Mouse (Mus musculus) ES-E14 (cell line): Measurements from ENCODE around the gene Chpf2. TPM values are rescaled to one million over a fixed set of nuclear protein-coding genes. Genes with fewer than 3 reads are reported as not detected.
A peak's percentile ranks its signal among the peaks of the same experiment; 100 is the strongest.

Source experiments
- DNase-seq: peaks from one replicate; pipeline ENCODE4 v3.0.0-alpha.2; 2013; ENCODE audit warnings: low read depth, low spot score
- H3K27ac ChIP-seq: 2 replicates; pipeline ENCODE4 v1.5.1; 2012; ENCODE audit warnings: low read depth, mild to moderate bottlenecking, low read length, moderate library complexity, mixed read lengths; ENCODE audit not compliant: poor library complexity, insufficient read depth, severe bottlenecking
- H3K36me3 ChIP-seq: 2 replicates; pipeline ENCODE4 v1.6.1; 2012; ENCODE audit warnings: mild to moderate bottlenecking, low read length, moderate library complexity, mixed read lengths; ENCODE audit not compliant: control insufficient read depth, poor library complexity, insufficient read depth, severe bottlenecking
- H3K4me1 ChIP-seq, 2 experiments: fragments of 150-350 bp in 1 of 2; sonication (generic) in 1 of 2; 2 replicates each; pipeline ENCODE4 v1.6.1; 2012; ENCODE audit warnings: low read length in 2 of 2, mild to moderate bottlenecking in 1 of 2, mixed read lengths in 1 of 2; ENCODE audit not compliant: control insufficient read depth in 2 of 2, insufficient read depth in 2 of 2, poor library complexity in 1 of 2
- H3K4me3 ChIP-seq, 2 experiments: fragments of 150-350 bp in 1 of 2; sonication (generic) in 1 of 2; 2 replicates each; pipeline ENCODE4 v1.5.1; 2012; ENCODE audit warnings: low read length in 2 of 2, low read depth in 1 of 2, mild to moderate bottlenecking in 1 of 2, mixed read lengths in 1 of 2; ENCODE audit not compliant: insufficient read depth in 1 of 2, poor library complexity in 1 of 2, severe bottlenecking in 1 of 2
- H3K9ac ChIP-seq: 2 replicates; pipeline ENCODE4 v1.6.1; 2012; ENCODE audit warnings: low read depth, mild to moderate bottlenecking, low read length, mixed read lengths; ENCODE audit not compliant: poor library complexity, insufficient read depth, severe bottlenecking
- H3K9me3 ChIP-seq: fragments of 150-350 bp; sonication (generic); 2 replicates; pipeline ENCODE4 v1.6.1; 2012; ENCODE audit warnings: low read depth, mild to moderate bottlenecking, low read length; ENCODE audit not compliant: control insufficient read depth, insufficient read depth
- CHD2 ChIP-seq: IDR thresholded peaks from 2 replicates; pipeline ENCODE4 v1.6.1; 2014; ENCODE audit warnings: mild to moderate bottlenecking, low read depth, low read length, inconsistent platforms
- HCFC1 ChIP-seq: IDR thresholded peaks from 2 replicates; pipeline ENCODE4 v1.6.1; 2012; ENCODE audit warnings: low read length, inconsistent platforms, borderline replicate concordance; ENCODE audit not compliant: insufficient read depth
- MAFK ChIP-seq: IDR thresholded peaks from 2 replicates; pipeline ENCODE4 v1.6.1; 2014; ENCODE audit warnings: mild to moderate bottlenecking, low read depth, low read length, inconsistent platforms; ENCODE audit not compliant: insufficient read depth
- ZC3H11A ChIP-seq: IDR thresholded peaks from 2 replicates; pipeline ENCODE4 v1.6.1; 2012; ENCODE audit warnings: low read depth, mild to moderate bottlenecking, inconsistent platforms, low read length, borderline replicate concordance
- ZNF384 ChIP-seq: IDR thresholded peaks from 2 replicates; pipeline ENCODE4 v1.6.1; 2012; ENCODE audit warnings: low read depth, low read length, inconsistent platforms
- in situ Hi-C, 2 experiments: fragments of 600-800 bp; cut with MboI; formaldehyde crosslinking; loops; one replicate each; pipeline ENCODE4 v1.15.1; 2025; ENCODE audit warnings: low sequenced_read_pairs in 2 of 2, inconsistent platforms in 1 of 2; ENCODE audit not compliant: unreplicated experiment in 2 of 2
- total RNA-seq: library from RNA; depleted of rRNA; stranded (reverse); fragments of 300-350 nt; gene quantifications from 2 replicates; pipeline ENCODE4 v1.2.3, GENCODE M21; 2012; rRNA removed

The Chpf2 gene
- 23.0 and 23.7 TPM in 2 replicates for total RNA-seq

- in situ Hi-C loops: no loop called here
- Histone ChIP-seq H3K9me3 (no peaks in the 10 kb centered on the region), H3K36me3 (peaks cover 8% of the 10 kb centered on the region; the same call in 1 of the 2 replicates), H3K27ac (no peak within 1 kb of the TSS), H3K9ac (peak within 1 kb of the TSS; percentile 71), H3K4me1 (peaks cover 2 to 5% of the 10 kb centered on the region in 2 experiments; a peak in 2 of 4 replicates), H3K4me3 (peak within 1 kb of the TSS; percentile 74 to 81)
- no peak for TF ChIP-seq MAFK
- TF ChIP-seq ZNF384: no peak
- no peak for TF ChIP-seq HCFC1
- DNase-seq: peak; percentile 79
Measured at GRCm38 (mm10) chr5:24586547-24587199, at the start of gene Chpf2. Gene Chpf2, plus strand, starts transcription at chr5:24586741.

GRCm38 (mm10) chr5:24537618-24538017 lies 48.9 kb upstream of the Chpf2 start:
- H3K36me3 ChIP-seq: no peaks in the 10 kb centered on the region
- H3K4me1 ChIP-seq: peaks cover 2 to 25% of the 10 kb centered on the region in 2 experiments; a peak in 2 of 4 replicates
- TF ChIP-seq ZNF384 (no peak), HCFC1 (no peak), ZC3H11A (no peak), CHD2 (no peak), MAFK (no peak)
- no peaks in the 10 kb centered on the region for H3K9me3 ChIP-seq
- no peak for DNase-seq
- H3K9ac ChIP-seq: no peak overlapping the region
- in situ Hi-C loops: no loop called here
- peak overlapping the region; percentile 16 to 45; a peak in 1 of 4 replicates for H3K4me3 ChIP-seq
- H3K27ac ChIP-seq: no peak overlapping the region

GRCm38 (mm10) chr5:24539571-24540296 lies 46.8 kb upstream of the Chpf2 start:
- H3K27ac ChIP-seq: no peak overlapping the region
- H3K9ac ChIP-seq: no peak overlapping the region
- no peaks in the 10 kb centered on the region for H3K9me3 ChIP-seq
- DNase-seq: no peak
- no peaks in the 10 kb centered on the region for H3K36me3 ChIP-seq
- TF ChIP-seq ZNF384 (no peak), CHD2 (no peak), HCFC1 (no peak), ZC3H11A (no peak), MAFK (no peak)
- peaks cover 2 to 14% of the 10 kb centered on the region in 2 experiments; a peak in 2 of 4 replicates for H3K4me1 ChIP-seq
- in situ Hi-C loops: no loop called here
- no peak overlapping the region for H3K4me3 ChIP-seq

- H3K4me3 ChIP-seq: peak within 1 kb of the TSS; percentile 11 to 36; a peak in 2 of 4 replicates
- H3K27ac ChIP-seq: no peak within 1 kb of the TSS
- no peak for DNase-seq
Measured at GRCm38 (mm10) chr5:24540387-24541143, 46.0 kb upstream of the Chpf2 start, which contains the start of gene Asb10. Gene Asb10, minus strand, starts transcription at chr5:24540978.

More at GRCm38 (mm10) chr5:24540387-24541143, 46.0 kb upstream of the Chpf2 start, which contains the start of gene Asb10:
- in situ Hi-C loops: no loop called here
- peaks cover 2 to 14% of the 10 kb centered on the region in 2 experiments; a peak in 2 of 4 replicates for H3K4me1 ChIP-seq
- H3K9ac ChIP-seq: peak within 1 kb of the TSS; percentile 22
- H3K36me3 ChIP-seq: no peaks in the 10 kb centered on the region
- no peaks in the 10 kb centered on the region for H3K9me3 ChIP-seq
- TF ChIP-seq ZNF384: no peak
- no peak for TF ChIP-seq HCFC1
- TF ChIP-seq ZC3H11A: no peak
- TF ChIP-seq CHD2: no peak
- TF ChIP-seq MAFK: no peak
